Mouse (Mus musculus) kidney, adult 11 months (tissue): ENCODE measurements around the gene Pald1.

Source experiments
- DNase-seq: peaks from one replicate; pipeline ENCODE4 v3.0.0; 2022

The Pald1 gene

GRCm38 (mm10) chr10:61364431-61364830, 18.9 kb downstream of the Pald1 start:
- DNase-seq, result no peak

GRCm38 (mm10) chr10:61362992-61363391, 20.3 kb downstream of the Pald1 start:
- DNase-seq, result no peak

GRCm38 (mm10) chr10:61362483-61362882, 20.8 kb downstream of the Pald1 start:
- DNase-seq, result no peak

GRCm38 (mm10) chr10:61360667-61361066, 22.7 kb downstream of the Pald1 start:
- DNase-seq, result no peak

GRCm38 (mm10) chr10:61359411-61359810, 23.9 kb downstream of the Pald1 start:
- DNase-seq, result no peak

GRCm38 (mm10) chr10:61357658-61358057, 25.7 kb downstream of the Pald1 start:
- no peak for DNase-seq

- DNase-seq, result no peak
Measured at GRCm38 (mm10) chr10:61356568-61356967, 26.8 kb downstream of the Pald1 start.

GRCm38 (mm10) chr10:61356095-61356494, 27.2 kb downstream of the Pald1 start:
- no peak for DNase-seq

- no peak for DNase-seq
Measured at GRCm38 (mm10) chr10:61355611-61356010, 27.7 kb downstream of the Pald1 start.

- no peak for DNase-seq
Measured at GRCm38 (mm10) chr10:61351216-61351615, 32.1 kb downstream of the Pald1 start.

- no peak for DNase-seq
Measured at GRCm38 (mm10) chr10:61346374-61346773, 37.0 kb downstream of the Pald1 start.

- DNase-seq, result no peak
Measured at GRCm38 (mm10) chr10:61345179-61345578, 38.2 kb downstream of the Pald1 start.

- peak; percentile 37 for DNase-seq
Measured at GRCm38 (mm10) chr10:61343950-61344349, 39.4 kb downstream of the Pald1 start.

GRCm38 (mm10) chr10:61342750-61343149, 40.6 kb downstream of the Pald1 start:
- no peak for DNase-seq

- DNase-seq, result peak; percentile 34
Measured at GRCm38 (mm10) chr10:61341557-61341956, 41.8 kb downstream of the Pald1 start.

- DNase-seq, result no peak
Measured at GRCm38 (mm10) chr10:61341045-61341444, 42.3 kb downstream of the Pald1 start.

- DNase-seq, result no peak
Measured at GRCm38 (mm10) chr10:61340247-61340646, 43.1 kb downstream of the Pald1 start.

- no peak for DNase-seq
Measured at GRCm38 (mm10) chr10:61339216-61339615, 44.1 kb downstream of the Pald1 start.

- no peak for DNase-seq
Measured at GRCm38 (mm10) chr10:61337665-61338064, 45.7 kb downstream of the Pald1 start.

- no peak for DNase-seq
Measured at GRCm38 (mm10) chr10:61336592-61336991, 46.7 kb downstream of the Pald1 start.

- DNase-seq, result peak; percentile 24
Measured at GRCm38 (mm10) chr10:61336137-61336536, 47.2 kb downstream of the Pald1 start.

- no peak for DNase-seq
Measured at GRCm38 (mm10) chr10:61334545-61334944, 48.8 kb downstream of the Pald1 start.

- no peak for DNase-seq
Measured at GRCm38 (mm10) chr10:61331046-61331445, 52.3 kb downstream of the Pald1 start.

GRCm38 (mm10) chr10:61328927-61329326, 54.4 kb downstream of the Pald1 start:
- no peak for DNase-seq

GRCm38 (mm10) chr10:61327545-61327944, 55.8 kb downstream of the Pald1 start:
- no peak for DNase-seq

- DNase-seq, result no peak
Measured at GRCm38 (mm10) chr10:61325782-61326328, 57.5 kb downstream of the Pald1 start.
